Mouse (Mus musculus): ENCODE measurements around the gene Hoxa10.

- TF ChIP-seq CTCF (IDR thresholded peaks at IDR 0.05; ENCODE audit: extremely low read depth, insufficient read depth, insufficient read length, insufficient replicate concordance): no peak
- TF ChIP-seq POLR2A (IDR thresholded peaks at IDR 0.05; ENCODE audit: low read depth, low read length): no peak
These were observed 13.0 kb downstream of the Hoxa10 start for GRCm38 (mm10) chr6:52227470-52228222.
